Mouse (Mus musculus) duodenum, adult 2 months (tissue): ENCODE measurements around the gene Gm2007. TPM values are rescaled to one million over a fixed set of nuclear protein-coding genes. Genes with fewer than 3 reads are reported as not detected.

Experiments used
- polyA plus RNA-seq: library from polyadenylated mRNA; depleted of rRNA; stranded (reverse); fragments of >200 nt; gene quantifications from 2 replicates; pipeline ENCODE4 v1.2.3, GENCODE M21; 2012; ENCODE audit warnings: low replicate concordance; rRNA removed

Gm2007 gene
- polyA plus RNA-seq: not detected in 2 replicates

DNA sequence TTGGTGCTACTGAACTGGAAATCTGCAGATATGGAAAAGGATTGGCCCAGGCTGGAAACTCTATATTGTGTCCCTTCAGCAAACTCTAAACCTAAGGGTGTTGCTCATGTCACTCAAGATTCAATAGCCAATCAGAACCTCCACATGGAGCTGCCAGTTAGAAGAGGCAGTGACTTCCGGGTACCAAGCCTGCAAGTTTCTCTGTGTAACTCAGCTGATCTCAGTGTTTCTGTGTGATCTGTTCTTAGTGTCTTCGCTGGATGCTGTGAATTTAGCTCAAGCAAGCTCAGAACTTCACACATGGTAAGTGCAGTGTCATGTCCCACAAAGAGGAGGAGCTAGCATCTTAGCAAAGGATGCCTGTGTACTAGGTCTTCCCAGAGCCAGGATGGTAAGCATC, at the start of gene Gm2007:
Gene Gm2007, plus strand, starts transcription at position 301 of the 400 bp plus-strand sequence.

DNA sequence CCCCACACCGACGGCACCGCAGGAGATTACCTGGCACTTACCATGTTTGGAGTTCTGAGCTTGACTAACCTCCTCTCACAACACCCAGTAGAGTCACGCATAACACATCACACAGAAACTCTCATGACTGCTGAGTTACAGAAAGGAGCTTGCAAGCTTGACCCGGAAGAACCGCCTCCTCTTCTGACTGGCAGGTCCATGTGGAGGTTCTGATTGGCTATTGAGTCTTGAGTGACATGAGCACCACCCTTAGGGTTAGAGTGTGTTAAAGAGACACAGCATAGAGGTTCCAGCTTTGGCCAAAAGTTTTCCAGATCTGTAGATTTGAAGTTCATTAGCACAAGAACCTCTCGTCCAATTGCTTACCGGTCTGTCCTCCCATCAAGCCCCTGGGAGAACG, 37.8 kb upstream of the Gm2007 start, which contains the start of gene Zfp969:
Gene Zfp969, minus strand, starts transcription at position 101 of the 400 bp plus-strand sequence.

DNA sequence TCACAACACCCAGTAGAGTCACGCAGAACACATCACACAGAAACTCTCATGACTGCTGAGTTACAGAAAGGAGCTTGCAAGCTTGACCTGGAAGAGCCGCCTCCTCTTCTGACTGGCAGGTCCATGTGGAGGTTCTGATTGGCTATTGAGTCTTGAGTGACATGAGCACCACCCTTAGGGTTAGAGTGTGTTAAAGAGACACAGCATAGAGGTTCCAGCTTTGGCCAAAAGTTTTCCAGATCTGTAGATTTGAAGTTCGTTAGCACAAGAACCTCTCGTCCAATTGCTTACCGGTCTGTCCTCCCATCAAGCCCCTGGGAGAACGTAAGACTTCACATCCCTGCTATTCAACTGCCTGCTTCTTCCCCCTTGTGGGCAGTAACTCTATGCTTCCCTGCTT, 59.7 kb downstream of the Gm2007 start, which contains the start of gene Gm14288:
Gene Gm14288, minus strand, starts transcription at position 101 of the 400 bp plus-strand sequence.

Other genes starting within 250 kb of the Gm2007 start
- not detected in 2 replicates for gene Gm11007, start 97.6 kb upstream of the Gm2007 start, polyA plus RNA-seq
- gene Zfp969, start 37.9 kb upstream of the Gm2007 start, polyA plus RNA-seq: 0.91 TPM in 1 of 2 replicates, not detected in the other
- not detected in 2 replicates for gene Gm14288, start 59.6 kb downstream of the Gm2007 start, polyA plus RNA-seq
- gene Gm6710, start 127.7 kb downstream of the Gm2007 start, polyA plus RNA-seq: 0.37 TPM in 1 of 2 replicates, not detected in the other
- gene Zfp966, start 189.6 kb downstream of the Gm2007 start, polyA plus RNA-seq: not detected in 2 replicates
- gene Gm2026, start 223.8 kb downstream of the Gm2007 start, polyA plus RNA-seq: not detected in 2 replicates